Mouse (Mus musculus): ENCODE data around the gene H2-D1.

Gene H2-D1

DNA sequence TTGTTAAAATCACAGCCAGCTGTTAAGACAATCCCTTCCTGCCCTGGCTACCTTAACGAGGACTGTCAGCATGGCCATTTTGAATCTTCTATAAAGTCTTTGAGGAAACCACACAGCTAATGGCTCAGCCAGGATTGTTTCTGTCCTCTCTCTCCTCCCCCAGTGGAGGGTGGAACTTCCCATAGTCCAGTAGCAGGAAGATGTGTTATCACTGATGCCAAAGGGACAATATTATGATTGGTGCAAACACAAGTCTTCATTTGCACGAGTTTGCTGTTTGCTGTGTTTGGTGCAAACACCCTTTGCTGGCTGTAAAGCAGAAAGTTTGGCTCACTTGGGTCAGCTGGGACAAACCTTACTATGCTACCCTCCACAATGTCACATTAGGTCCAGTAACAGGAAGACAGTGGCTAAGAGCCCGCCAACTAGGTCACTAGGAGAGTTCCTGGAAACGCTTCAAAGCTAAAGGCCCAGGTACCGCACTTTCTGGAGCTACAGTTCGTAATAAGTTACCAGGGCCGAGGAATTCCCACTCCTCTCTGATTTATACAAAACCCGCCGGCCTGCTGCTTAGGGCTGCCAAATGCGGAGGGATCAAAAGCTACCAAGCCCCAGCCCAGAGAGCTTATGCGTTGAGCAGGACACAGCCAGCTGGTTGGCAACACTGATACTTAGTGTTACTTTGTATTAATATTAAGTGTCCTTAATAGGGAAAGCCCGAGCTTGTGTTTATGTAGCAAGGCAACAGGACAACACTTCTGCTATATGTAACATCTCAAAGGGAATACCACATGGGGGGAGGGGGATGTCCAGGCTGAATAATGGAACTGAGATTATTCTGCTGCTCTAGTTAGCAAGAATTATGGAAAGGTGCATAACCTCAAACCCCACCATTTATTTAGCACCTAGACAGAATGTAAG lies 21.9 kb upstream of the H2-D1 start:
- DNase-seq (ENCODE audit: low read depth, low spot score) = no peak

DNA sequence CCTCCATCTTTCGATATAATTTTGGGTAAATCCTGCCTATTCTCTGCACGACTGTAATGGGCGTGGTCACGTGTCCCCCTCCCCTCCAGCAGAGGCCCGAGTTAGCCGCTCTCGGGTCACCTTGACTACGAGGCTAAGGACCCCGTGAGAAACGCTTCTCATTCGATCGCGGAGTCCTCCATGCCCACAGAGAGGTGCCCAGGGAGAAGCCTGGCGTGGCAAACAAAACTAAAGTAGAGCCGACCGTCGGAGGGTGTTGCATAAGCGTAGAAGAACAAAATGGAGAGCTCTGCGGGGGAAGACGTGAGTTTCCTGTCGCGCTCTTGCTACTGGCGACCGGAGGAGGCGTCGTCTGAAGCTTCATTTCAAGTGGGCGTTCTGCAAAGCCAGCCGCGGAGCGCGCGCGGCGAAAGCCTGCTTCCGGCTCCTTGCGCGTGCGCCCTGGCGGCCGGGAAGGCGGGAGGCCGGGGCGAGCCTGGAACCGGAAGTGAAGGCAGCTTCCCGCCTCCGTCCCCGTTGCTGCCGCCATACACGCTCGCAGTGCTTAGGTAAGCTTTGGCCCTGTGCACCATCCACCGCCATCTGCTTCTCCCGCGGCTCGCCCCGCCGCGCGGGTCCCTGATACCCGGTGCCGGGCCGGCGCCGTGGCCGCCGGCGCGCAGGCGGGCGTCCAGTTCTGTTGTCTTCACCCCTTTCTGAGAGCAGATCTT lies 21.1 kb upstream of the H2-D1 start, which contains the start of gene Ddx39b:
Gene Ddx39b, plus strand, starts transcription at position 442 of the 710 bp plus-strand sequence.
- DNase-seq (ENCODE audit: low read depth, low spot score) = peak; percentile 82

GRCm38 (mm10) chr17:35242015-35242941 lies 20.3 kb upstream of the H2-D1 start:
- DNase-seq (ENCODE audit: low read depth, low spot score) = no peak

DNA sequence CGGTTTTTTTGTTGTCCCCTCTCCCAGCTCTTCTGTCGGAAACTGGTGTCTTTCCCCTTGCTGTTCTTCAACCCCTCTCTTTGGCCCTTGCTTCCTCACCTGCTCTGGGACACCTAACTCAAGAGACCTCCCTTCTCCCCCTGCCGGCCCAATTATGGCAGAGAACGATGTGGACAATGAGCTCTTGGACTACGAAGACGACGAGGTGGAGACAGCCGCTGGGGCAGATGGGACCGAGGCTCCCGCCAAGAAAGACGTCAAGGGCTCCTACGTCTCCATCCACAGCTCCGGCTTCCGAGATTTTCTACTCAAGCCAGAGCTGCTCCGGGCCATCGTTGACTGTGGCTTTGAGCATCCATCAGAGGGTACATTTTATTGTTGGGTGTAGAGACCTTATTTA lies 19.4 kb upstream of the H2-D1 start:
- no peak for DNase-seq (ENCODE audit: low read depth, low spot score)

- no peak for DNase-seq (ENCODE audit: low read depth, low spot score)
These were observed 17.5 kb upstream of the H2-D1 start for GRCm38 (mm10) chr17:35244999-35245398.

DNA sequence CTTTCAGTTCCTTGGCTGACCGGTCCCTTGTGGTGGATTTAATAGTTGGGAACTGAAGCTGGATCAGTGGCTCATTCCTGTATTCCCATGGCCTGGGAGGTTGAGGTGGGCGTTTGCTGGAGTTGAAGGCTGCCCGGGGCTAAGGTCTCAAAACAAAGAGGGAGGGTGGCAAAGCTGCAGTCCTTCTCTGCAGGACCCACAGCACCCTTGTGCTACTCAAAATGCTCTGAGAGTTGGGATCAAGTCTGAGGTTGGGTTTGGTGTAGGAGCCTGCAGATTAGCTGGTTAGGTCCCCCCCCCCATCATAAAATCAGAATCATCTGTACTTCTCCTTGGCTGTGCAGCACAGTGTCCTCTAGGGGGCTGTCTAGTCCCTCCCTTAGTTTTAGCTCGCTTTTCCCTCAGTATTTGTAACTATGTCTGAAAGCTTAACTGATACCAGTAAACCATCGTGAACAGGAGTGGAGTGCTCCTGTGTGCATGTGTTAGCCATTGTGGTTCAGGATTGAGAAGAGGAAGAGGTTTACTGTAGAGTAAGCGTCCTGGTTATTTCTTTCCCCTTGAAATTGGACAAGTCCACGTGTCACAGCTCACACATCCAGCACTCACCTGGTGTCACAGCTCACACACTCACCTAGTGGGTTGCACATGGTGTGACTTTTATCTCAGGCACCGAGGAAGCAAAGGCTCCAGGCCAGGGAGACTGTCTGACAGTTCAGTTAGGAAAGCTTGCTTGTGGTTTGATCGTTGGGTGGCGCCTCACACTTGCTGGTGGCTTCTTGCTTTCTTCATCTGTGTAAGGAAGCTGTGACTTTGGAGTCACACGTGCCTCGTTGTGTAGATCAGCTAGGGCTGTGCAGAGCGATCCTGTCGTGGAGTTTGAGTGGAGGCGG lies 16.6 kb upstream of the H2-D1 start:
- DNase-seq (ENCODE audit: low read depth, low spot score) = no peak

DNA sequence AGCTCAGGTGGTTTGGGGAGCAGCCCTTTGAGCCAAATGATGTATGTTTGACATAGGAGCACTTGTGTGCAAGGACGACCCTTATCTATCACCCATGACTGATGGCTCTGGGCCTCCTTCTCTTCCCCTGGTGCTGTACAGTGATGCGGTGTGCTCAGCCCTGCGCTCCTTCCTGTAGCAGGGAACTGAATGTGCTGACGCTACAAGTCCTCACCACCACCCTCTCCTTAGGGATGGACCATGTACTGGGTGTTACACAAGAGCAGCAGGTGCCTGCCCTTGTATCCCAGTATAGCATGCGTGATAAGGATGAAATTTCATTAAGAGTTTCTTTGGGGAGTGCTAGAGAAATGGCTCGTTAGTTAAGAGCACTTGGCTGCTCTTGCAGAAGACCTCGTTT lies 15.4 kb upstream of the H2-D1 start:
- no peak for DNase-seq (ENCODE audit: low read depth, low spot score)

DNA sequence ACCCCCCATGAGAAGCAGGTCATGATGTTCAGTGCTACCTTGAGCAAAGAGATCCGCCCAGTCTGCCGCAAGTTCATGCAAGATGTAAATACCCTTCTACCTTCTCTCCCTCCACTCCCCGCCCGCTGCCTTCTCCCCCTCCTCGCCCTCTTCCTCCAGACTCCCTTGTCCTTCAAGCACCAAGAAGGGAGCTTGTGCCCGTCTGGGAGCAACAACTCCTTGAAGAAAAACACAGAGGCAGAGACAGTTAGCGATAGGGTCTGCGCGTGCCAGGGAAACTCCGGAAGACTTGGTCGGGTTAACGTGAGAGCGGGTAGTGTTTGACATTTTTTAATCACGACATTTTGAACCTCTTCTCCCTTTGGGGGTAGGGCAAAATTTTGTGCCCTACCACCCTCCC lies 13.5 kb upstream of the H2-D1 start:
- DNase-seq (ENCODE audit: low read depth, low spot score) = no peak

GRCm38 (mm10) chr17:35249451-35250197 lies 12.9 kb upstream of the H2-D1 start:
- DNase-seq (ENCODE audit: low read depth, low spot score) = no peak

GRCm38 (mm10) chr17:35250348-35251120 lies 12.0 kb upstream of the H2-D1 start:
- no peak for DNase-seq (ENCODE audit: low read depth, low spot score)

GRCm38 (mm10) chr17:35251162-35251719 lies 11.3 kb upstream of the H2-D1 start:
- no peak for DNase-seq (ENCODE audit: low read depth, low spot score)

- no peak for DNase-seq (ENCODE audit: low read depth, low spot score)
These were observed 10.5 kb upstream of the H2-D1 start for GRCm38 (mm10) chr17:35251981-35252380.

DNA sequence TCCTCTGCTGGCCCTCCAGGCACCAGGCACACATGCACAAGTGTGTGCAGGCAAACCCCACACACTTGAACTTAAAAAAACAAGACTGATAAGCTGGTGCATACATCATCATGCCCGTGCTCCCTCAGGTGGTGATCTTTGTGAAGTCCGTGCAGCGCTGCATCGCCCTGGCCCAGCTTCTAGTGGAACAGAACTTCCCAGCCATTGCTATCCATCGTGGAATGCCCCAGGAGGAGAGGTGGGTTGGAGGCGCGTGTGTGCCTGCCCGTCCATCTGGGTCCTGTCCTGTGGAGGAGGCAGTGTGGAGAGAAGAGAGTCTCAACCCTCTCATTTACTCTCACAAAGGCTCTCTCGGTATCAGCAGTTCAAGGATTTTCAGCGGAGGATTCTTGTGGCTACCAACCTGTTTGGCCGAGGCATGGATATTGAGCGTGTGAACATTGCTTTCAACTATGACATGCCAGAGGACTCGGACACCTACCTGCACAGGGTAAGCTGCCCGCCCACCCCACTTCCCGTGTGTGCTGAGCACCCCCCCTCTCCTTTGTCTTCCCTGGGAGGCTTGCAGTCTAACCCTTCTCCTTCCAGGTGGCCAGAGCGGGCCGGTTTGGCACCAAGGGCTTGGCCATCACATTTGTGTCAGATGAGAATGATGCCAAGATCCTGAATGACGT lies 9.8 kb upstream of the H2-D1 start:
- DNase-seq (ENCODE audit: low read depth, low spot score) = no peak

- DNase-seq (ENCODE audit: low read depth, low spot score) = no peak
These were observed 9.0 kb upstream of the H2-D1 start for GRCm38 (mm10) chr17:35253293-35254093.

- DNase-seq (ENCODE audit: low read depth, low spot score) = no peak
These were observed 8.1 kb upstream of the H2-D1 start for GRCm38 (mm10) chr17:35254241-35255098.

GRCm38 (mm10) chr17:35255301-35255700 lies 7.2 kb upstream of the H2-D1 start:
- DNase-seq (ENCODE audit: low read depth, low spot score) = no peak

Measured in WW6 (cell line).